Mouse (Mus musculus): ENCODE measurements around the gene Elmo3. TPM values are rescaled to one million over a fixed set of nuclear protein-coding genes. Genes with fewer than 3 reads are reported as not detected.

Gene Elmo3
- total and polyA plus RNA-seq, 2 experiments from 2014 or later = 0.71 to 0.81 TPM

- Histone ChIP-seq H3K4me3 (ENCODE audit: low read depth, low read length) (no peak overlapping the region), H3K4me1 (ENCODE audit: insufficient read depth, low read length) (0 out of 2 replicates have a peak, but pooled peaks cover 8% of the 10 kb centered on the region), H3K27me3 (ENCODE audit: insufficient read depth, low read length) (no peaks in the 10 kb centered on the region), H3K9me3 (ENCODE audit: low read length) (no peaks in the 10 kb centered on the region), H3K27ac (ENCODE audit: low read depth, low read length) (no peak overlapping the region), H3K36me3 (ENCODE audit: insufficient read depth, low read length) (no peaks in the 10 kb centered on the region), H3K4me2 (ENCODE audit: low read depth, low read length, poor library complexity, severe bottlenecking) (no peak overlapping the region), H3K9ac (replicated peaks; ENCODE audit: low read length, poor library complexity, severe bottlenecking) (no peak overlapping the region)
- no peak for TF ChIP-seq CTCF (IDR thresholded peaks at IDR 0.05)
- WGBS = 80% methylated on average over 7 of the region's 7 CpGs
- ATAC-seq (ENCODE audit: low FRiP score) (no peak), DNase-seq (ENCODE audit: low spot score) (no peak)
Observed at GRCm38 (mm10) chr8:105292471-105292870, 12.9 kb upstream of the Elmo3 start.

- H3K4me1 ChIP-seq (ENCODE audit: insufficient read depth, low read length) = peaks cover 11% of the 10 kb centered on the region; the same call in 1 of the 2 replicates
- no peak for DNase-seq (ENCODE audit: low spot score)
- H3K27ac ChIP-seq (ENCODE audit: low read depth, low read length) = no peak overlapping the region
- ATAC-seq (ENCODE audit: low FRiP score) = no peak
- no peak overlapping the region for H3K4me2 ChIP-seq (ENCODE audit: low read depth, low read length, poor library complexity, severe bottlenecking)
- TF ChIP-seq CTCF (IDR thresholded peaks at IDR 0.05) = no peak
- H3K27me3 ChIP-seq (ENCODE audit: insufficient read depth, low read length) = no peaks in the 10 kb centered on the region
- H3K9me3 ChIP-seq (ENCODE audit: low read length) = no peaks in the 10 kb centered on the region
- H3K9ac ChIP-seq (replicated peaks; ENCODE audit: low read length, poor library complexity, severe bottlenecking) = no peak overlapping the region
- H3K36me3 ChIP-seq (ENCODE audit: insufficient read depth, low read length) = no peaks in the 10 kb centered on the region
- no peak overlapping the region for H3K4me3 ChIP-seq (ENCODE audit: low read depth, low read length)
- WGBS = 73% methylated on average over 19 of the region's 19 CpGs
Observed at GRCm38 (mm10) chr8:105293405-105293804, 12.0 kb upstream of the Elmo3 start.

- Histone ChIP-seq H3K4me3 (ENCODE audit: low read depth, low read length) (no peak overlapping the region), H3K36me3 (ENCODE audit: insufficient read depth, low read length) (0 out of 2 replicates have a peak, but pooled peaks cover 3% of the 10 kb centered on the region), H3K9me3 (ENCODE audit: low read length) (no peaks in the 10 kb centered on the region), H3K27me3 (ENCODE audit: insufficient read depth, low read length) (no peaks in the 10 kb centered on the region), H3K27ac (ENCODE audit: low read depth, low read length) (no peak overlapping the region), H3K4me1 (ENCODE audit: insufficient read depth, low read length) (peaks cover 15% of the 10 kb centered on the region; the same call in 1 of the 2 replicates), H3K4me2 (ENCODE audit: low read depth, low read length, poor library complexity, severe bottlenecking) (no peak overlapping the region), H3K9ac (replicated peaks; ENCODE audit: low read length, poor library complexity, severe bottlenecking) (no peak overlapping the region)
- TF ChIP-seq CTCF (IDR thresholded peaks at IDR 0.05) = no peak
- ATAC-seq (ENCODE audit: low FRiP score) (no peak), DNase-seq (ENCODE audit: low spot score) (no peak)
- WGBS = 54% methylated on average over 9 of the region's 9 CpGs
Observed at GRCm38 (mm10) chr8:105294776-105295175, 10.6 kb upstream of the Elmo3 start.

GRCm38 (mm10) chr8:105295256-105295655 lies 10.1 kb upstream of the Elmo3 start:
- no peak overlapping the region for H3K4me2 ChIP-seq (ENCODE audit: low read depth, low read length, poor library complexity, severe bottlenecking)
- DNase-seq (ENCODE audit: low spot score) (no peak), ATAC-seq (ENCODE audit: low FRiP score) (no peak)
- H3K4me1 ChIP-seq (ENCODE audit: insufficient read depth, low read length) = peaks cover 11% of the 10 kb centered on the region; the same call in 1 of the 2 replicates
- H3K27me3 ChIP-seq (ENCODE audit: insufficient read depth, low read length) = no peaks in the 10 kb centered on the region
- no peaks in the 10 kb centered on the region for H3K9me3 ChIP-seq (ENCODE audit: low read length)
- H3K4me3 ChIP-seq (ENCODE audit: low read depth, low read length) = no peak overlapping the region
- H3K36me3 ChIP-seq (ENCODE audit: insufficient read depth, low read length) = peaks cover 8% of the 10 kb centered on the region
- H3K27ac ChIP-seq (ENCODE audit: low read depth, low read length) = no peak overlapping the region
- no peak for TF ChIP-seq CTCF (IDR thresholded peaks at IDR 0.05)
- 64% methylated on average over 11 of the region's 11 CpGs for WGBS
- no peak overlapping the region for H3K9ac ChIP-seq (replicated peaks; ENCODE audit: low read length, poor library complexity, severe bottlenecking)

GRCm38 (mm10) chr8:105295895-105296573 lies 9.4 kb upstream of the Elmo3 start, which contains the start of gene Exoc3l:
Gene Exoc3l (minus strand): TSS chr8:105296101.
- TF ChIP-seq CTCF (IDR thresholded peaks at IDR 0.05) = no peak
- no peaks in the 10 kb centered on the region for H3K27me3 ChIP-seq (ENCODE audit: insufficient read depth, low read length)
- peaks cover 12% of the 10 kb centered on the region for H3K36me3 ChIP-seq (ENCODE audit: insufficient read depth, low read length)
- H3K27ac ChIP-seq (ENCODE audit: low read depth, low read length) = no peak within 1 kb of the TSS
- 53% methylated on average over 11 of the region's 11 CpGs for WGBS
- H3K9ac ChIP-seq (replicated peaks; ENCODE audit: low read length, poor library complexity, severe bottlenecking) = no peak within 1 kb of the TSS
- peak within 1 kb of the TSS; percentile 96; the same call in 1 of the 2 replicates for H3K4me2 ChIP-seq (ENCODE audit: low read depth, low read length, poor library complexity, severe bottlenecking)
- ATAC-seq (ENCODE audit: low FRiP score) (no peak), DNase-seq (ENCODE audit: low spot score) (no peak)
- peaks cover 9% of the 10 kb centered on the region; the same call in 1 of the 2 replicates for H3K4me1 ChIP-seq (ENCODE audit: insufficient read depth, low read length)
- H3K9me3 ChIP-seq (ENCODE audit: low read length) = no peaks in the 10 kb centered on the region
- H3K4me3 ChIP-seq (ENCODE audit: low read depth, low read length) = no peak within 1 kb of the TSS

GRCm38 (mm10) chr8:105297511-105298192 lies 7.7 kb upstream of the Elmo3 start, which contains the start of gene E2f4:
Gene E2f4 (plus strand): TSS chr8:105297663.
- H3K9ac ChIP-seq (replicated peaks; ENCODE audit: low read length, poor library complexity, severe bottlenecking) = peak within 1 kb of the TSS; percentile 81
- peak within 1 kb of the TSS; percentile 74 for H3K4me3 ChIP-seq (ENCODE audit: low read depth, low read length)
- ATAC-seq (ENCODE audit: low FRiP score) = peak; percentile 84
- H3K27me3 ChIP-seq (ENCODE audit: insufficient read depth, low read length) = no peaks in the 10 kb centered on the region
- TF ChIP-seq CTCF (IDR thresholded peaks at IDR 0.05) = no peak
- under 1% methylated on average over 55 of the region's 58 CpGs for WGBS
- peak within 1 kb of the TSS; percentile 96 for H3K4me2 ChIP-seq (ENCODE audit: low read depth, low read length, poor library complexity, severe bottlenecking)
- peak; percentile 95 for DNase-seq (ENCODE audit: low spot score)
- peak within 1 kb of the TSS; percentile 70 for H3K27ac ChIP-seq (ENCODE audit: low read depth, low read length)
- peaks cover 9% of the 10 kb centered on the region; the same call in 1 of the 2 replicates for H3K4me1 ChIP-seq (ENCODE audit: insufficient read depth, low read length)
- H3K9me3 ChIP-seq (ENCODE audit: low read length) = no peaks in the 10 kb centered on the region
- H3K36me3 ChIP-seq (ENCODE audit: insufficient read depth, low read length) = peaks cover 24% of the 10 kb centered on the region
